Mouse (Mus musculus) frontal cortex, postnatal 25 days (tissue): ENCODE data around the gene D230025D16Rik.
"Not testable (repeated sequence)": the region's sequence is repeated elsewhere in the genome, so short reads cannot be mapped to it uniquely, and the experiment has no call there.

Experiments used
- DNase-seq, 2 experiments: peaks; one replicate each; pipeline ENCODE4 v3.0.0; 2022; ENCODE audit warnings: low spot score in 2 of 2

Gene D230025D16Rik

GRCm38 (mm10) chr8:105268342-105269074 is 43.6 kb downstream of the D230025D16Rik start:
- DNase-seq: peak; percentile 61 to 71

GRCm38 (mm10) chr8:105269075-105269458 is 44.1 kb downstream of the D230025D16Rik start:
- no peak for DNase-seq

- no peak for DNase-seq
Measured at GRCm38 (mm10) chr8:105269461-105269947, 44.6 kb downstream of the D230025D16Rik start, which contains the start of gene Hsf4. Gene Hsf4, plus strand, starts transcription at chr8:105269801.

GRCm38 (mm10) chr8:105270101-105270915 is 45.4 kb downstream of the D230025D16Rik start:
- DNase-seq: no peak

GRCm38 (mm10) chr8:105270916-105271186 is 45.9 kb downstream of the D230025D16Rik start:
- no peak for DNase-seq

- DNase-seq: no peak
Measured at GRCm38 (mm10) chr8:105275387-105275786, 50.4 kb downstream of the D230025D16Rik start.

- DNase-seq: no peak
Measured at GRCm38 (mm10) chr8:105275840-105276239, 50.9 kb downstream of the D230025D16Rik start, which contains the start of gene Nol3. Gene Nol3, plus strand, starts transcription at chr8:105276140.

GRCm38 (mm10) chr8:105276292-105277120 is 51.6 kb downstream of the D230025D16Rik start:
- DNase-seq: no peak

GRCm38 (mm10) chr8:105278911-105279334 is 54.0 kb downstream of the D230025D16Rik start:
- peak in 1 of 2 experiments; percentile 72 for DNase-seq

GRCm38 (mm10) chr8:105280567-105280966 is 55.6 kb downstream of the D230025D16Rik start:
- no peak for DNase-seq

- DNase-seq: no peak
Measured at GRCm38 (mm10) chr8:105281821-105282220, 56.9 kb downstream of the D230025D16Rik start.

- DNase-seq: no peak
Measured at GRCm38 (mm10) chr8:105282239-105282638, 57.3 kb downstream of the D230025D16Rik start.

- no peak for DNase-seq
Measured at GRCm38 (mm10) chr8:105283074-105283473, 58.1 kb downstream of the D230025D16Rik start.

GRCm38 (mm10) chr8:105285514-105285913 is 60.6 kb downstream of the D230025D16Rik start:
- DNase-seq: no peak

GRCm38 (mm10) chr8:105286907-105287306 is 62.0 kb downstream of the D230025D16Rik start:
- DNase-seq: no peak

GRCm38 (mm10) chr8:105288231-105288630 is 63.3 kb downstream of the D230025D16Rik start:
- DNase-seq: no peak

GRCm38 (mm10) chr8:105288958-105289732 is 64.2 kb downstream of the D230025D16Rik start:
- peak; percentile 91 to 92 for DNase-seq

- no peak for DNase-seq
Measured at GRCm38 (mm10) chr8:105289805-105290460, 65.0 kb downstream of the D230025D16Rik start, which contains the start of gene 4931428F04Rik. Gene 4931428F04Rik, minus strand, starts transcription at chr8:105289864.

GRCm38 (mm10) chr8:105290554-105291314 is 65.8 kb downstream of the D230025D16Rik start:
- peak; percentile 59 to 72 for DNase-seq

GRCm38 (mm10) chr8:105291364-105291763 is 66.4 kb downstream of the D230025D16Rik start:
- DNase-seq: not testable (repeated sequence)
